Mouse (Mus musculus): Measurements from ENCODE around the gene Prrc2b.

GRCm38 (mm10) chr2:32151660-32152366 lies 931 bp downstream of the Prrc2b start:
- no peak for TF ChIP-seq POLR2A (IDR thresholded peaks at IDR 0.05; ENCODE audit: borderline replicate concordance, control insufficient read depth, low read depth, low read length)
- TF ChIP-seq CTCF (IDR thresholded peaks at IDR 0.05; ENCODE audit: control insufficient read depth, insufficient read depth, low read length): no peak
